Mouse (Mus musculus) frontal cortex, postnatal 10 days (tissue): ENCODE results near the gene Blvrb.

Experiments
- DNase-seq, 2 experiments: peaks; one replicate each; pipeline ENCODE4 v3.0.0; 2022; ENCODE audit warnings: low spot score in 2 of 2, mixed read lengths in 1 of 2

Gene Blvrb

DNA sequence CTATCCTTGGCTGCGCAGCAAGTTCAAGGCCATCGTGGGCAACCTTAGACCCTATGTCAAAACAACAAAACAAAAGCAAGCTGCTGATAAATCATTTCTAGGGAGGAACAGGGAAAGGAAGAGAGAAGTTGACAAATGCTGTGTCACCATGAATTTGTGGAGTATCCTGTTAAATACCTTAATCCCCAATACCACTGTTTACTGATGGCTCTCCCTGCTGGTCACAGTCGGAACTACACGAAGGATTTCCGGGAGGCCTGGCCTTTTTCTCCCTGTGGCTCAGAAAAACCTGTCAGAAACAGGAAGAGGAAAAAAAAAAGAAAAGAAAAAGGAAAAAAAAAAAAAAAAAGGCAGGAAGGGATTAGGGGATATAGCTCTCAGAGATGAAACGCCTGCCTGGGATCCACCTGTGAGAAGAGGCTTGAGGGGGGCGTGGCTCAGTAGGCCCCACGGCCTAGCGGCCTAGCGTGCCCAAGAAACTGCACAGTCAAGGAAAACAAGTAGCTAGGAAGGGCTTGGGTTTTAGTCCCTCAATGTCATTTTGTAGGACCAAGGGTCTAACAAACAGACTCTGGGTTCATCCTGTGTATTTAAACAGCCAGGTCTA is 1.6 kb downstream of the Blvrb start:
- peak in 1 of 2 experiments; percentile 57 for DNase-seq

GRCm38 (mm10) chr7:27451359-27451758 is 3.6 kb downstream of the Blvrb start:
- DNase-seq, result no peak

- DNase-seq, result no peak
Observed at GRCm38 (mm10) chr7:27452206-27452770, 4.5 kb downstream of the Blvrb start.

GRCm38 (mm10) chr7:27454461-27455121 is 6.8 kb downstream of the Blvrb start:
- no peak for DNase-seq

DNA sequence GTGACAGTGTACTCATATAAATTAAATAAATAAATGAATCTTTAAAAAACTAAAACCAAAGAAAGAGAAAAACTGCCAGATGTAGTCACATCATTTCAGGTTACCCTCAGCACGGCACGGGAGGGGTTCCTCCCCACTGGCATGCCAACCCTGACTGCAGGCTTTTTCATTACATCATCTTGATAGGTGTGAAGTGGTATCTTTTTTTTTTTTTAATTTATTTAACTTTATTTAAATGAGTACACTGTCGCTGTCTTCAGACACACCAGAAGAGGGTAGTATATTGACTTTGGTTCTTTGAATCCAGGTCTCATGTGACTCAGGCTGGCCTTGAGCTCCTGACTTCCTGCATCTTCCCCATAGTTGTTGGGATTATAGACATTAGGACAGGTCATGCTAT is 7.5 kb downstream of the Blvrb start:
- no peak for DNase-seq

DNA sequence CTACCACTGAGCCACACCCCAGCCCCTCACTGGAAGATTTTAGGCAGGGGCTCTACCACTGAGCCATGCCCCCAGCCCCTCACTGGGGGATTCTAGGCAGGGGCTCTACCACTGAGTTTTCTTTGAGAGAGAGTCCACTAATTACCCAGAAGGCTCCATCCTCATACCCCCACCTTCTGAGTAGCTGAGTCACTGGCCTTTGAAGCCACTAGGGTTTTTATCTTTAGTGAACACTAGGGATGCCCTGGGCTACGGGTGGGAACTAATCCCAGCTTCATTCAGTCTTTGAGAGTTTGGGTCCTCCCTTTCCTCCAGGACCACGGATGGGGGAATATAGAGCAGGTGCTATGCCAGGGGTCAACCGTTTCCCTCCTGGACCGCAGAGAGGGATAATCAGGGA is 10.8 kb downstream of the Blvrb start:
- no peak for DNase-seq

GRCm38 (mm10) chr7:27459640-27460039 is 11.9 kb downstream of the Blvrb start:
- no peak for DNase-seq

- DNase-seq, result no peak
Observed at GRCm38 (mm10) chr7:27460477-27460876, 12.7 kb downstream of the Blvrb start.

GRCm38 (mm10) chr7:27467648-27468047 is 19.9 kb downstream of the Blvrb start:
- no peak for DNase-seq

DNA sequence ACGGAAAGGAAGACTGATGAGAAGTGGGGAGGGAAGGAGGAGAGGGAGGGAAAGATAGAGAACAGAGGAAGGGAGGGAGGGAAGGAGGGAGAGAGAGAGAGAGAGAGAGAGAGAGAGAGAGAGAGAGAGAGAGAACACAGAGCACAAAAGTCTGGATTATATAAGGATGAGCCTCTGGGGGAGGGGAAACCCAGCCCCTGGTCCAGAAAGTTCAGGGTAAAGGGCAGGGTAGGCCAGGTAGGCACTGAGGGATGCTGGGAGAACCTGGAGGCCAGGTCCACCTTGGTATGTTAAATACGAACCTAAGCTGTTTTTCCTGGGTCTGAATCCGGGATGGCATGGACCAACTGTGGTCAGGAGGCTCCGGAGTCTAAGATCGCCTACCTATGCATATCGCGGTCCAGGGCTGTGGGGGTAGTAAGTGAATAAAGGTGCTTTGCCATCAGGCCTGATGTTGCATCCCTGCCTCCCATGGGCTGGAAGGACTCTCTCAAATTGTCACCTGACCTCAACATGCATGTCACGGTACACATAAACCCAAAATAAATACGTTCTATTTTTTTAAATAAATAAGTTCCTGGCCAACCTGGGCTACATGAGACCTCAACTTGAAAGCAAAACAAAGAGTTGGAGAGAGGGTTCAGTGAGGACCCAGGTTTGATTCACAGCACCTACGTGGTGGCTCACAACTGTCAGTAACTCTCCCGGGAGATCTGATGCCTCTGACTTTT is 23.8 kb downstream of the Blvrb start:
- no peak for DNase-seq

DNA sequence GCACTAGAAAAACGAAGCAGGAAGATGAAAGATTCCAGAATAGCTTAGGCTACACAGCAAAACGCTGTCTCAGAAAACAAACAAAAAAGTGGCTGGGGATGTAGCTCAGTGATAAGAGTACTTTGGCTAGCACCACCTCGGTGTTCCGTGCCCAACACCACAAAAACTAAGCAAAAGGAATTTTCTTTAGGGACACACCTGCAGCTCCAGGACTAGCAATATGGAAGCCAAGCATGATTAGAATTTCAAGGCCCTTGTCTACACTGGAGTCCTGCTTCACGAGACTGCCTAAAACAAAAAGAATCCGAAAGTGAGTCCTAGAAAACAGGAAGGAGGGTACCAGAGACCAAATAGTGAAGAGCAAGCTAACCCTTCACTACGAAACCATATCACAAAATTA is 24.8 kb downstream of the Blvrb start:
- no peak for DNase-seq

DNA sequence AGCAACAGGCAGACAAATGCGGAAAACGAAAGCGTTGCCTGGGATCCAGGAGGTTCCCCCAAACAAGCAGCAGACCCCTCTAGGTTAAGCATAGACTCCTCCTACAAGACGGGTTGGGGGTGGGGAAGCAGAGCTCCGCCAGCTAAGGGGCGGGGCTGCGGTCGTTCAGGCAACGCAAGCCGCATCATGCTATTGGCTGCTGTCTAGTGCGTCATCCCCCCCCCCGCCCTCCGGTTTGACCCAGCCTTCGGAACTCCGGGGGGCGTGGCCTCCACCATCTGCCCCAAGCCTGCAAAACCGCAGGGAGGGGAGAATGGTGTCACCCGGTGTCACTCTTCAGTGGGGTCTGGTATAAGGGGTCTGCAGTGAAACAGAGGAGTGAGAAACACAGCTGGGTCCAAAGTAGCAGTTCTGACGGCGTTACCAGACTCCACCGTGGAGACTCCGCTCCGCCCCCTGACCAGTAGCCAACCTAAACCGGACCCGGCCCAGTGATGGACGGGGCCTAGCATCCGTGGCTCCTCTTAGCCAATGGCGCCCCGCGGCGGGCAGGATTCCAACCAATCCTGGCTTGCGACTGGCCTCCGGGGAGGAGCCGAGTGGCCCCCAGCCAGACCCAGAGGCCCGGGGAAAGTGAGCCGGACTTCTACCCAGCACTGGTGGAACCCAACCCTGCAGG is 25.5 kb downstream of the Blvrb start, which contains the start of gene Sertad3:
Gene Sertad3 (plus strand): TSS at position 613 of the 679 bp plus-strand sequence.
- peak; percentile 96 to 98 for DNase-seq

DNA sequence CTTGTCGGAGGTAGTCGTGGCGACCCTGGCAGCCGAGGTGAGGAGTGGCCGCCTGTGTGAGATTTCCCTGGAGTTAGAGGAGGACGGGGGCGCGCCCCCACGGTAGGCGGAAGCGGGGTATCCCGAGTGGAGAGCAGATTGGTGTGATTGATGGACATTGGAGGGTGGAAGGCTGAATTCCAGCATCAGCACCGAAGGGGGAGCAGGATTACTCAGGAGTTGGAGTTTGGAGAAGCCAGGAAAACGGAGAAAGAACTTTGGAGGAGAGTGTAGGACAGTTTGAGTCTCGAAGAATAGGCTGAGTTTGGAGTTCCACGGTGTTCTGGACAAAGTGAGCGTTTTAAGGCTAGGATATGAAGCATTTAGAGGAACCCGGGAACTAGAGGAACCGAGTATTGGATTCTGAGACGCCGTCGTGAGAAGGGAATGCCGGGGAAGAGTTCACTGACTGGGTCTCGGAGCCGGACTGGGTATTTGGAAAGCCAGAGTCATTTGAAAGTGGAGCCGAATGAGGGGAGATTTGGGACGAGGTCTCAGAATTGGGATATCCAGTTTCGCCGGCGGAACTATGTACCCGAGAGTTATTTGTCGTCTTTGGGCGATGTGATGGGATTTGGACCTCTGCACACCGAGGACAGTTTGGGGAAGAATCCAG is 26.2 kb downstream of the Blvrb start:
- no peak for DNase-seq

GRCm38 (mm10) chr7:27474490-27474954 is 26.7 kb downstream of the Blvrb start:
- peak; percentile 96 for DNase-seq

DNA sequence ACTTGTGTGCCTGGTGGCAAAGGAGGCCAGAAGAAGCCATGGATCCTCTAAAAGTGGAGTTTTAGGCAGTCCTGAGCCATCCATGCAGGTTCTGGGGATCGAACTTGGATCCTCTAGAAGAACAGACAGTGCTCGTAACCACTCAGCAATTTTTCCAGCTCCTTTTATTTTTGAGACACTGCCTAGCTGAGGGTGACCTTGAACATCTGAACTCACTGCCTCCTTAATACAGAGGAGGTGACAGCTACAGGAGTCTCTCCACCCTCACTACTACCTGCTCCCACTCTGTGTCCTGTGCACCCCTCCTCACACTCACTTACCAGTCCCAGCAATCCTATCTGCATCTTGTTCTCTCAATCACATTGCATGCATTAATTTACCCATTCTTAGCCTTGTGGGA is 27.8 kb downstream of the Blvrb start:
- DNase-seq, result no peak

- no peak for DNase-seq
Observed at GRCm38 (mm10) chr7:27476098-27476635, 28.4 kb downstream of the Blvrb start.

- DNase-seq, result no peak
Observed at GRCm38 (mm10) chr7:27478561-27478960, 30.8 kb downstream of the Blvrb start.

GRCm38 (mm10) chr7:27479750-27480149 is 32.0 kb downstream of the Blvrb start:
- no peak for DNase-seq

GRCm38 (mm10) chr7:27480506-27480905 is 32.7 kb downstream of the Blvrb start:
- no peak for DNase-seq

GRCm38 (mm10) chr7:27480927-27481626 is 33.3 kb downstream of the Blvrb start:
- no peak for DNase-seq

DNA sequence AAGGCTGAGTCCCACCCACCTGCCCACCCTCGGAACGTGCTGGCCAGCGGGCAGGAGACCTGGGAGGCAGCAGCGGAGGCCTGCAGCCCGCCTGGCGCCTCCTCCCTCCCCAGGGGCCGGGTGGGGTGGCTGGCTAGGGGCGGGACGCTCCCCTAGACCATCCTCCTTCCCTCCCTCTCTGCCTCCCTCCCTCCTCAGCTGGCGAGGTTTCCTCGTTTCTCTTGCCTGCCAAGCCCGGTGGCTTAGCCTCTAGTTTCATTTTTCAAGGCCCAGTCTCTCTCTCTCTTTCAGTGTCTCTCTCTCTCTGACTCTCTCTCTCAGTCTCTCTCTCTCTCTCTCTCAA is 33.8 kb downstream of the Blvrb start:
- peak; percentile 55 to 64 for DNase-seq
